In the genomic region with DNA sequence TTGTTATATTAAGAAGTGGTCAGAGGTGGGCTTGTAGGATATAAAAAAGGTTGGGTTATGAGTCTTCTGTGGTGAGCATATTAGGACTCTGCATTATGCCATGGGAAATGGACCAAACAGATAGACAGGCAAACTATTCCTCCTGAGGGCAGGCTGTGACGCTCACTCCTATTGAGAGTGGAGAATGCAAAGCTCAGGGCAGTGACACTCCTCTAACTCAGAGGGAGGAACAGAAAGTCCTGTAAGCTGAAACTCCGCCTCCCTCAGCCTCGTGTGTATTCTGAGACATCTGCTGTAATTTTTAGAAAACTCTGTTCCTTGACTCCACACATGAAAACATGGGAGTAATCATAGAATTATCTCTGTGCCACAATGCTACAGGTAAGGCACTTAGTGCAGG, we compare ENCODE assay signal across 14 mouse cellular contexts.
"Had no signal": no experiment of that assay in that cellular context is flagged by ENCODE, and none has a peak within 500 bp of the region (broad histone marks: within the 10 kb centered on the region; RNA-seq: fewer than 3 reads in every experiment).

No protein-coding gene starts in this region.

- H3K4me3 ChIP-seq: left cerebral cortex, adult 2 months; limb, embryonic 10.5 days; liver, embryonic 15.5 days; midbrain, embryonic 12.5 days; neural tube, embryonic 13.5 days; stomach, embryonic 15.5 days had no signal

- H3K27me3 ChIP-seq: liver, embryonic 15.5 days; midbrain, embryonic 12.5 days; neural tube, embryonic 13.5 days; stomach, embryonic 15.5 days had no signal

- H3K36me3 ChIP-seq: limb, embryonic 10.5 days; liver, embryonic 15.5 days; midbrain, embryonic 12.5 days; neural tube, embryonic 13.5 days; stomach, embryonic 15.5 days had no signal

- H3K27ac ChIP-seq: kidney, postnatal 0 days; left cerebral cortex, adult 2 months; limb, embryonic 10.5 days; liver, embryonic 15.5 days; midbrain, embryonic 12.5 days; neural tube, embryonic 13.5 days; stomach, embryonic 15.5 days had no signal

- DNase-seq: kidney, adult 11 months; kidney, adult 9 months; retina, postnatal 1 day; right cerebral cortex, postnatal 4 days; thymus, adult 2 months; thymus, postnatal 25 days had no signal

- H3K9ac ChIP-seq: liver, embryonic 15.5 days; midbrain, embryonic 12.5 days; neural tube, embryonic 13.5 days; stomach, embryonic 15.5 days had no signal

- ATAC-seq: midbrain, embryonic 16.5 days had no signal

- H3K4me1 ChIP-seq: midbrain, embryonic 12.5 days; stomach, embryonic 15.5 days had no signal
